Mouse (Mus musculus) embryonic fibroblast, embryonic 13.5 days (primary cell): Measurements from ENCODE around the gene Tmem121b.

Experiments used
- CTCF ChIP-seq: IDR thresholded peaks from 2 replicates; pipeline ENCODE4 v1.5.1; 2011; ENCODE audit warnings: mild to moderate bottlenecking, control low read depth, low read length, moderate library complexity, borderline replicate concordance; ENCODE audit not compliant: insufficient read depth
- POLR2A ChIP-seq: IDR thresholded peaks from 2 replicates; pipeline ENCODE4 v1.6.1; 2011; ENCODE audit warnings: low read depth, mild to moderate bottlenecking, control low read depth, low read length, moderate library complexity

GRCm38 (mm10) chr6:120491064-120491463, 2.5 kb downstream of the Tmem121b start:
- no peak for TF ChIP-seq CTCF
- no peak for TF ChIP-seq POLR2A
